Mouse (Mus musculus) urinary bladder, adult 2 months (tissue): Measurements from ENCODE around the gene Atxn7l1. TPM values are rescaled to one million over a fixed set of nuclear protein-coding genes. Genes with fewer than 3 reads are reported as not detected.

Experiments
- DNase-seq: peaks from one replicate; pipeline ENCODE4 v3.0.0; 2022; ENCODE audit warnings: low spot score
- polyA plus RNA-seq: library from polyadenylated mRNA; depleted of rRNA; stranded (reverse); fragments of >200 nt; gene quantifications from 2 replicates; pipeline ENCODE4 v1.2.3, GENCODE M21; 2012

The Atxn7l1 gene
- polyA plus RNA-seq, 1 experiment, result 12.4 TPM

- DNase-seq, result no peak
These were observed 125.7 kb downstream of the Atxn7l1 start for GRCm38 (mm10) chr12:33273147-33273546.

- DNase-seq, result no peak
These were observed 126.2 kb downstream of the Atxn7l1 start for GRCm38 (mm10) chr12:33273668-33274067.

GRCm38 (mm10) chr12:33276028-33276427 lies 128.5 kb downstream of the Atxn7l1 start:
- no peak for DNase-seq

GRCm38 (mm10) chr12:33277427-33277826 lies 129.9 kb downstream of the Atxn7l1 start:
- DNase-seq, result no peak

- no peak for DNase-seq
These were observed 131.7 kb downstream of the Atxn7l1 start for GRCm38 (mm10) chr12:33279159-33279558.

- peak; percentile 35 for DNase-seq
These were observed 133.3 kb downstream of the Atxn7l1 start for GRCm38 (mm10) chr12:33280805-33281204.

GRCm38 (mm10) chr12:33284344-33284936 lies 136.9 kb downstream of the Atxn7l1 start:
- no peak for DNase-seq

GRCm38 (mm10) chr12:33285354-33285753 lies 137.9 kb downstream of the Atxn7l1 start:
- no peak for DNase-seq

GRCm38 (mm10) chr12:33285933-33286649 lies 138.6 kb downstream of the Atxn7l1 start:
- DNase-seq, result no peak

- DNase-seq, result no peak
These were observed 140.2 kb downstream of the Atxn7l1 start for GRCm38 (mm10) chr12:33287686-33288085.

GRCm38 (mm10) chr12:33288746-33289145 lies 141.3 kb downstream of the Atxn7l1 start:
- DNase-seq, result no peak

GRCm38 (mm10) chr12:33302070-33302469 lies 154.6 kb downstream of the Atxn7l1 start:
- no peak for DNase-seq

GRCm38 (mm10) chr12:33302523-33303383 lies 155.3 kb downstream of the Atxn7l1 start:
- no peak for DNase-seq

GRCm38 (mm10) chr12:33303384-33303770 lies 155.9 kb downstream of the Atxn7l1 start:
- DNase-seq, result no peak

GRCm38 (mm10) chr12:33305106-33305505 lies 157.6 kb downstream of the Atxn7l1 start:
- DNase-seq, result no peak

- DNase-seq, result no peak
These were observed 159.0 kb downstream of the Atxn7l1 start for GRCm38 (mm10) chr12:33306476-33306875.

- no peak for DNase-seq
These were observed 161.2 kb downstream of the Atxn7l1 start for GRCm38 (mm10) chr12:33308668-33309067.

- DNase-seq, result peak; percentile 44
These were observed 166.6 kb downstream of the Atxn7l1 start for GRCm38 (mm10) chr12:33313828-33314671.

- DNase-seq, result no peak
These were observed 167.6 kb downstream of the Atxn7l1 start for GRCm38 (mm10) chr12:33314924-33315643.

- DNase-seq, result no peak
These were observed 168.3 kb downstream of the Atxn7l1 start for GRCm38 (mm10) chr12:33315804-33316203.
